Mouse (Mus musculus) MEL (cell line): Measurements from ENCODE around the gene Ryr1. TPM values are rescaled to one million over a fixed set of nuclear protein-coding genes. Genes with fewer than 3 reads are reported as not detected.

Experiments
- DNase-seq: peaks from one replicate; pipeline ENCODE4 v3.0.0; 2011; ENCODE audit warnings: low read depth, low spot score
- H3K27ac ChIP-seq: 2 replicates; pipeline ENCODE4 v1.5.1; 2012; ENCODE audit warnings: low read depth, mild to moderate bottlenecking, control low read depth, low read length, moderate library complexity; ENCODE audit not compliant: control insufficient read depth
- H3K27me3 ChIP-seq, 2 experiments: fragments of 150-350 bp in 1 of 2; sonication (generic) in 1 of 2; 2 replicates each; pipeline ENCODE4 v1.6.1; 2012; ENCODE audit warnings: low read length in 2 of 2, mild to moderate bottlenecking in 2 of 2, improper control_type of control experiment in 1 of 2, moderate library complexity in 1 of 2; ENCODE audit not compliant: insufficient read depth in 2 of 2, control insufficient read depth in 1 of 2
- H3K36me3 ChIP-seq, 2 experiments: 2 replicates each; pipeline ENCODE4 v1.6.1; 2012 to 2014; ENCODE audit warnings: low read length in 2 of 2, improper control_type of control experiment in 1 of 2, inconsistent platforms in 1 of 2, mild to moderate bottlenecking in 1 of 2; ENCODE audit not compliant: insufficient read depth in 2 of 2, control insufficient read depth in 1 of 2
- H3K4me1 ChIP-seq, 2 experiments: fragments of 150-350 bp in 1 of 2; sonication (generic) in 1 of 2; 2 replicates each; pipeline ENCODE4 v1.6.1; 2012; ENCODE audit warnings: low read length in 2 of 2, improper control_type of control experiment in 1 of 2, mild to moderate bottlenecking in 1 of 2; ENCODE audit not compliant: insufficient read depth in 2 of 2, control insufficient read depth in 1 of 2
- H3K4me3 ChIP-seq, 2 experiments: fragments of 150-350 bp in 1 of 2; sonication (generic) in 1 of 2; 2 replicates each; pipeline ENCODE4 v1.5.1; 2012; ENCODE audit warnings: low read depth in 2 of 2, low read length in 2 of 2, mild to moderate bottlenecking in 2 of 2, moderate library complexity in 2 of 2, control low read depth in 1 of 2, improper control_type of control experiment in 1 of 2; ENCODE audit not compliant: control insufficient read depth in 1 of 2, insufficient read depth in 1 of 2
- H3K79me2 ChIP-seq: 2 replicates; pipeline ENCODE4 v1.6.1; 2012; ENCODE audit warnings: mild to moderate bottlenecking, low read length, moderate library complexity; ENCODE audit not compliant: control insufficient read depth, poor library complexity, insufficient read depth
- H3K9ac ChIP-seq: 2 replicates; pipeline ENCODE4 v1.6.1; 2012; ENCODE audit warnings: low read depth, mild to moderate bottlenecking, control low read depth, low read length, moderate library complexity; ENCODE audit not compliant: control insufficient read depth, poor library complexity, severe bottlenecking
- H3K9me3 ChIP-seq: fragments of 150-350 bp; sonication (generic); replicated peaks from 2 replicates; pipeline ENCODE4 v1.6.1; 2012; ENCODE audit warnings: mild to moderate bottlenecking, low read length, improper control_type of control experiment, moderate library complexity; ENCODE audit not compliant: insufficient read depth
- BHLHE40 ChIP-seq: IDR thresholded peaks from 2 replicates; pipeline ENCODE4 v1.6.1; 2012; ENCODE audit warnings: low read depth, mild to moderate bottlenecking, inconsistent platforms, low read length, improper control_type of control experiment, borderline replicate concordance
- CHD1 ChIP-seq: IDR thresholded peaks from 2 replicates; pipeline ENCODE4 v1.6.1; 2012; ENCODE audit warnings: low read depth, mild to moderate bottlenecking, inconsistent platforms, low read length, improper control_type of control experiment
- ETS1 ChIP-seq: IDR thresholded peaks from 2 replicates; pipeline ENCODE4 v1.6.1; 2012; ENCODE audit warnings: low read depth, mild to moderate bottlenecking, inconsistent platforms, low read length, improper control_type of control experiment, moderate library complexity
- GABPA ChIP-seq: IDR thresholded peaks from 2 replicates; pipeline ENCODE4 v1.6.1; 2012; ENCODE audit warnings: low read depth, mild to moderate bottlenecking, inconsistent platforms, low read length, improper control_type of control experiment, moderate library complexity
- HCFC1 ChIP-seq: IDR thresholded peaks from 2 replicates; pipeline ENCODE4 v1.6.1; 2012; ENCODE audit warnings: low read depth, mild to moderate bottlenecking, inconsistent platforms, low read length, improper control_type of control experiment, moderate library complexity
- KAT2A ChIP-seq: conservative IDR thresholded peaks from 2 replicates; pipeline ENCODE4 v1.6.1; 2012; ENCODE audit warnings: low read depth, low read length, improper control_type of control experiment, inconsistent platforms
- MAFK ChIP-seq: IDR thresholded peaks from 2 replicates; pipeline ENCODE4 v1.6.1; 2011; ENCODE audit warnings: low read depth, mild to moderate bottlenecking, low read length, improper control_type of control experiment, borderline replicate concordance
- MAX ChIP-seq: IDR thresholded peaks from 2 replicates; pipeline ENCODE4 v1.6.1; 2011; ENCODE audit warnings: low read length, improper control_type of control experiment
- MAZ ChIP-seq: IDR thresholded peaks from 2 replicates; pipeline ENCODE4 v1.6.1; 2012; ENCODE audit warnings: low read depth, mild to moderate bottlenecking, inconsistent platforms, low read length, improper control_type of control experiment
- MEF2A ChIP-seq: IDR thresholded peaks from 2 replicates; pipeline ENCODE4 v1.6.1; 2014; ENCODE audit warnings: low read depth, mild to moderate bottlenecking, inconsistent platforms, low read length, improper control_type of control experiment; ENCODE audit not compliant: poor library complexity, insufficient replicate concordance, severe bottlenecking; ENCODE audit errors: extremely low read depth
- MYC ChIP-seq: IDR thresholded peaks from 2 replicates; pipeline ENCODE4 v1.6.1; 2011; ENCODE audit warnings: low read depth, mild to moderate bottlenecking, low read length, improper control_type of control experiment, moderate library complexity
- POLR2A ChIP-seq, 2 experiments: IDR thresholded peaks; 2 replicates each; pipeline ENCODE4 v1.6.1; 2011 to 2012; ENCODE audit warnings: low read length in 2 of 2, mild to moderate bottlenecking in 2 of 2, control low read depth in 1 of 2, improper control_type of control experiment in 1 of 2, low read depth in 1 of 2, moderate library complexity in 1 of 2; ENCODE audit not compliant: control insufficient read depth in 1 of 2, insufficient read depth in 1 of 2, poor library complexity in 1 of 2
- RAD21 ChIP-seq: IDR thresholded peaks from 2 replicates; pipeline ENCODE4 v1.6.1; 2011; ENCODE audit warnings: mild to moderate bottlenecking, low read depth, low read length, improper control_type of control experiment
- SIN3A ChIP-seq: IDR thresholded peaks from 2 replicates; pipeline ENCODE4 v1.6.1; 2012; ENCODE audit warnings: low read length, improper control_type of control experiment, inconsistent platforms
- TAL1 ChIP-seq: IDR thresholded peaks from 2 replicates; pipeline ENCODE4 v1.6.1; 2012; ENCODE audit warnings: mild to moderate bottlenecking, inconsistent platforms, low read length, moderate library complexity, mixed read lengths
- USF1 ChIP-seq: IDR thresholded peaks from 2 replicates; pipeline ENCODE4 v1.6.1; 2014; ENCODE audit warnings: low read depth, mild to moderate bottlenecking, inconsistent platforms, low read length, improper control_type of control experiment, moderate library complexity
- ZC3H11A ChIP-seq: IDR thresholded peaks from 2 replicates; pipeline ENCODE4 v1.6.1; 2012; ENCODE audit warnings: low read depth, mild to moderate bottlenecking, inconsistent platforms, low read length, improper control_type of control experiment
- ZMIZ1 ChIP-seq: IDR thresholded peaks from 2 replicates; pipeline ENCODE4 v1.6.1; 2012; ENCODE audit warnings: low read depth, mild to moderate bottlenecking, inconsistent platforms, low read length, improper control_type of control experiment, moderate library complexity
- polyA plus RNA-seq, 2 experiments: library from polyadenylated mRNA; stranded (reverse) in 1 of 2; unstranded in 1 of 2; fragments of >175 nt in 1 of 2; fragments of >200 nt in 1 of 2; gene quantifications; 2 replicates each; pipeline versions ENCODE4 v1.2.1 to v1.2.4; 2012; ENCODE audit warnings: low replicate concordance in 2 of 2, low read depth in 1 of 2; ENCODE audit not compliant: insufficient read length in 2 of 2, insufficient read depth in 1 of 2, missing spikeins in 1 of 2
- total RNA-seq: library from RNA; depleted of rRNA; stranded (reverse); fragments of 300-350 nt; gene quantifications from 2 replicates; pipeline ENCODE4 v1.2.3, GENCODE M21; 2012

Gene Ryr1
- total and polyA plus RNA-seq, 3 experiments, result 0.27 to 0.54 TPM; not detected in 1

DNA sequence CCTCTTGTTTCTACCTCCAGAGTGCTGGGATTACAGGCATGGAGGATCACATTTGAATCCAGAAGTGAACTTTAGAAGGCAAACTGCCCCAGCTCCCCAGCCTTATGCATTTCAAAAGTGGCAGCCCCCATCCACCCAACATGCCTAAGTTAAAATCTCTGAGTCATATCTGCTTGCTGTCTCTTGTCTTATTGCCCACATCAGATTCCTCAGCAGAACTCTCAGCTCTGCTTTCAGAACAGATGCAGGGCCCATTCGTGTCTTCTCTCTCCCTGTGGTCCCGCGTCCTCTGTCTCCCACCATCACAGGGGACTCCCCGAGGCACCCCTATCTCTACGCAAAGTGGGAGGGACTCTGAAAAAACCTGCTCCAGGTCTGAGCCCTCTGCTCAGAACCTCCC lies 98.8 kb downstream of the Ryr1 start:
- no peaks in the 10 kb centered on the region for H3K27me3 ChIP-seq
- no peak overlapping the region for H3K9ac ChIP-seq
- H3K4me3 ChIP-seq, result no peak overlapping the region
- H3K36me3 ChIP-seq, result peaks cover 0 to 16% of the 10 kb centered on the region in 2 experiments; a peak in 2 of 4 replicates
- peaks cover 4 to 15% of the 10 kb centered on the region in 2 experiments for H3K4me1 ChIP-seq
- H3K9me3 ChIP-seq, result no peaks in the 10 kb centered on the region
- no peak overlapping the region for H3K27ac ChIP-seq
- DNase-seq, result no peak
- H3K79me2 ChIP-seq, result no peaks in the 10 kb centered on the region
- TF ChIP-seq ZMIZ1 (no peak), KAT2A (no peak), MYC (no peak), USF1 (no peak), MAFK (no peak), RAD21 (no peak), POLR2A (IDR thresholded peaks at IDR 0.05; ENCODE audit: control insufficient read depth in 1 of 2, insufficient read depth in 1 of 2, low read depth in 1 of 2, low read length in 2 of 2, poor library complexity in 1 of 2) (no peak)

DNA sequence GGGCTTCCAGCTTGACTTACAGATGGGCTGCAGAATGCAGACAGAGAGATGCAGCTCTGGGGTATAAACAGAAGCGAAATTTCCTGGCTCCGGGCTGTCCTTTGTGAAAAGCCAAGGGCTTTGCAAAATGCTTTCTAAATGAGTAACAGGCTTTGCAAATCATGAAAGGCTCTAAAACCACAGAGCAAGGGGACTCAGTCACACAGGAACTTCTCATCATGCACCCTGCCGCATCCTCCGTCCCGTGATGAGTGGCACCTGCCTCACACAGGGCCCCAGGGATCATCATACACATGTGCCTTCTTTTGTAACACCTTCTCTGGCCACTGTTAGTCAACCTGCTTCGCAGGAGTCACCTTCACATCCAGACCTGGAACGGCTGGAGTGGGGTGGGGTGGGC lies 99.4 kb downstream of the Ryr1 start:
- H3K4me3 ChIP-seq, result no peak overlapping the region
- H3K9ac ChIP-seq, result no peak overlapping the region
- H3K9me3 ChIP-seq, result no peaks in the 10 kb centered on the region
- no peaks in the 10 kb centered on the region for H3K27me3 ChIP-seq
- H3K4me1 ChIP-seq, result peaks cover 2 to 9% of the 10 kb centered on the region in 2 experiments
- H3K27ac ChIP-seq, result no peak overlapping the region
- no peak for DNase-seq
- TF ChIP-seq ETS1, result no peak
- no peak for TF ChIP-seq TAL1
- no peak for TF ChIP-seq BHLHE40
- no peak for TF ChIP-seq CHD1
- TF ChIP-seq GABPA, result no peak
- no peak for TF ChIP-seq MAFK
- no peak for TF ChIP-seq SIN3A
- no peak for TF ChIP-seq ZC3H11A
- no peak for TF ChIP-seq KAT2A
- TF ChIP-seq MAX, result no peak
- TF ChIP-seq MAZ, result no peak
- no peak for TF ChIP-seq MEF2A
- TF ChIP-seq HCFC1, result no peak
- TF ChIP-seq ZMIZ1, result no peak
- no peak for TF ChIP-seq RAD21
- no peaks in the 10 kb centered on the region for H3K79me2 ChIP-seq
- H3K36me3 ChIP-seq, result peaks cover 0 to 10% of the 10 kb centered on the region in 2 experiments; a peak in 2 of 4 replicates
